Mouse (Mus musculus): ENCODE results near the gene Parva.

The Parva gene

GRCm38 (mm10) chr7:112453805-112454214 is 26.5 kb downstream of the Parva start:
- no peak for TF ChIP-seq GATA4 (IDR thresholded peaks at IDR 0.05; ENCODE audit: insufficient replicate concordance, low read length)

GRCm38 (mm10) chr7:112454380-112454779 is 27.1 kb downstream of the Parva start:
- TF ChIP-seq GATA4 (IDR thresholded peaks at IDR 0.05; ENCODE audit: insufficient replicate concordance, low read length) = no peak

- no peak for TF ChIP-seq GATA4 (IDR thresholded peaks at IDR 0.05; ENCODE audit: insufficient replicate concordance, low read length)
These were observed 27.6 kb downstream of the Parva start for GRCm38 (mm10) chr7:112454951-112455350.

GRCm38 (mm10) chr7:112455566-112456110 is 28.3 kb downstream of the Parva start:
- TF ChIP-seq GATA4 (IDR thresholded peaks at IDR 0.05; ENCODE audit: insufficient replicate concordance, low read length) = no peak

- TF ChIP-seq GATA4 (IDR thresholded peaks at IDR 0.05; ENCODE audit: insufficient replicate concordance, low read length) = no peak
These were observed 30.1 kb downstream of the Parva start for GRCm38 (mm10) chr7:112457373-112457772.

GRCm38 (mm10) chr7:112457920-112458319 is 30.6 kb downstream of the Parva start:
- TF ChIP-seq GATA4 (IDR thresholded peaks at IDR 0.05; ENCODE audit: insufficient replicate concordance, low read length) = no peak

GRCm38 (mm10) chr7:112458440-112458839 is 31.1 kb downstream of the Parva start:
- no peak for TF ChIP-seq GATA4 (IDR thresholded peaks at IDR 0.05; ENCODE audit: insufficient replicate concordance, low read length)

- no peak for TF ChIP-seq GATA4 (IDR thresholded peaks at IDR 0.05; ENCODE audit: insufficient replicate concordance, low read length)
These were observed 35.8 kb downstream of the Parva start for GRCm38 (mm10) chr7:112463074-112463473.

- TF ChIP-seq GATA4 (IDR thresholded peaks at IDR 0.05; ENCODE audit: insufficient replicate concordance, low read length) = no peak
These were observed 38.6 kb downstream of the Parva start for GRCm38 (mm10) chr7:112465920-112466319.

GRCm38 (mm10) chr7:112466786-112467185 is 39.5 kb downstream of the Parva start:
- TF ChIP-seq GATA4 (IDR thresholded peaks at IDR 0.05; ENCODE audit: insufficient replicate concordance, low read length) = no peak

GRCm38 (mm10) chr7:112467687-112468111 is 40.4 kb downstream of the Parva start:
- no peak for TF ChIP-seq GATA4 (IDR thresholded peaks at IDR 0.05; ENCODE audit: insufficient replicate concordance, low read length)

GRCm38 (mm10) chr7:112469817-112470216 is 42.5 kb downstream of the Parva start:
- no peak for TF ChIP-seq GATA4 (IDR thresholded peaks at IDR 0.05; ENCODE audit: insufficient replicate concordance, low read length)

GRCm38 (mm10) chr7:112471316-112471715 is 44.0 kb downstream of the Parva start:
- TF ChIP-seq GATA4 (IDR thresholded peaks at IDR 0.05; ENCODE audit: insufficient replicate concordance, low read length) = no peak

GRCm38 (mm10) chr7:112472024-112472707 is 44.9 kb downstream of the Parva start:
- TF ChIP-seq GATA4 (IDR thresholded peaks at IDR 0.05; ENCODE audit: insufficient replicate concordance, low read length) = no peak

- TF ChIP-seq GATA4 (IDR thresholded peaks at IDR 0.05; ENCODE audit: insufficient replicate concordance, low read length) = no peak
These were observed 45.5 kb downstream of the Parva start for GRCm38 (mm10) chr7:112472708-112473281.

GRCm38 (mm10) chr7:112473649-112474435 is 46.5 kb downstream of the Parva start:
- TF ChIP-seq GATA4 (IDR thresholded peaks at IDR 0.05; ENCODE audit: insufficient replicate concordance, low read length) = no peak

Measured in liver, adult (tissue).